Mouse (Mus musculus): ENCODE measurements at regions not wholly inside any gene's neighbourhood (a gene's known extent, or its start where the extent isn't known, plus 50 kb on each side); places are given as distances from the start of the nearest gene placed in this dataset.

DNA sequence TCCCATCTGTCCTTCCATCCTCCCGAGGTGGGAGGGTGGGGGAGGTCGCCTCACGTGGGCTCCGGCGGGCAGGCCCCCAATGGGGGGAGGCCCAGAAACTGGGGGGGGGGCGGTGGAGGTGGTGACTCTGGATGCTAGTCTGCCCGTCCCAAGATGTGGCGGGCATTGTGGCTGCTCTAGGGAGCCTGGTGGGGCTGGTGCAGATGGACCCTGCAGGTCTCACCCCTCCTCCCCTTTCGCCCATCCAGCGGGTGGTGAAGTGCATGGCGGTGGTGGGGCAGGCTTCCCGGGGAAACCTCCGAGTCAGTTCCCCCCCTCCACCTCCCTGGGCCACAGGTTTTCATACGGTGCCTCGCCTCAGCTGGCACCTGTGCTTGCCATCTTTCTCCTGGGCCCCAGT lies 88.6 kb downstream of the Inhba start:
- no peak for ATAC-seq (ENCODE audit: extremely low read depth, insufficient number of reproducible peaks, low FRiP score, poor library complexity, severe bottlenecking)

DNA sequence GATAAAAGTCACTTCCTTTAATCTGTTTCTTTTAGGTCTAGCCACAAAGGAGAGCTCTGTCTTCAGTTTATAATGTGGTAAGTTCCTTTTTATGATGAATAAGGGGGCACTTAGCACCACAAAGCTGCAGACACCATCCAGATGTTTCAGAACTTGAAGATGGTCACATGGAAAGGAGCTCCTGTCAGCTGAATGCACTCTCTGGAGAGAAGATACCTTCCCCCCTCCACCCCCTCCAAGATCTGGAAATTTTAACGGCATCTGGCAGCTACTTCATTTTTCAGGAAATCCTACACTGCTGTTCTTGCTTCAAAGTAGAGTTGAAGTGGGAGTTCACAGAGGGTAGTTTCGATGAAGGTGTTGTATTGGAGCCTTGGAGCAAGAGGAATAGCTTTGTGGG lies 103.2 kb downstream of the Inhba start:
- no peak for ATAC-seq (ENCODE audit: extremely low read depth, insufficient number of reproducible peaks, low FRiP score, poor library complexity, severe bottlenecking)

DNA sequence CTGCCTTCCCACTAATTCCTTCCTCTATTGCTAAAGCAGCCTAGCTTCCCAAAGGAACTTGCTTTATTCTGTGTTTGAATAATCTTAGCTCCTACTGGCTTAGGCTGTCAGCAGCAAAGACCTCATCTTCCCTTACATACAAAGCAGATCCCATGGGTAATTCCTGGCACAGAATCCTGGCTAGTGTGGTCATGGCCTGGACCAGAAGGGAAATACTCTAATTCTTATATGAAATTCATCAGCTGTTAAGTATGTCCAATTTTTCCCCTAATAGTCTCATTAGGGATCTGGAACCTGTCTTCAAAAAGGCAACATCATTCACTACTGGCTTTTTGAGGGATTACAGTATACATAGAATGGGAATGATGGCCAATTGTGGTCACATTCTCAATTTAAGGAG lies 135.0 kb downstream of the Inhba start:
- ATAC-seq (ENCODE audit: extremely low read depth, insufficient number of reproducible peaks, low FRiP score, poor library complexity, severe bottlenecking): no peak

DNA sequence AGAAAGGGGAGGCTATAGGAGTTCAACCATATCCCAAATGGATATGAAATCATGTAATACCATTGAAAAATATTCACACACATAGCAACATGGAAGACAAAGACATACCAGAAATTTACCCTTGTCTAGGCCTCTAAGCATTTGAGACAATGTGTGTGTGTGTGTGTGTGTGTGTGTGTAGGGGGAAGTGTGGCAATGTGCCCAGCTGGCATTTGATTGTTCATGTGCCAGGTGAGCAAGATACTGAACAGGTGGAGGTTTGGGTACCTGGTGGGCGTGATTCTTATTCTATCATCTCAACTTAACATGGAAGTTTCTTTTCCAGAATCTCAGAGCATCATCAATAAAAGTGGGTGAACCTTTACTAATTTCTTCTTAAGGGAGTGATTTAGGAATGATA lies 143.3 kb downstream of the Inhba start:
- no peak for ATAC-seq (ENCODE audit: extremely low read depth, insufficient number of reproducible peaks, low FRiP score, poor library complexity, severe bottlenecking)

DNA sequence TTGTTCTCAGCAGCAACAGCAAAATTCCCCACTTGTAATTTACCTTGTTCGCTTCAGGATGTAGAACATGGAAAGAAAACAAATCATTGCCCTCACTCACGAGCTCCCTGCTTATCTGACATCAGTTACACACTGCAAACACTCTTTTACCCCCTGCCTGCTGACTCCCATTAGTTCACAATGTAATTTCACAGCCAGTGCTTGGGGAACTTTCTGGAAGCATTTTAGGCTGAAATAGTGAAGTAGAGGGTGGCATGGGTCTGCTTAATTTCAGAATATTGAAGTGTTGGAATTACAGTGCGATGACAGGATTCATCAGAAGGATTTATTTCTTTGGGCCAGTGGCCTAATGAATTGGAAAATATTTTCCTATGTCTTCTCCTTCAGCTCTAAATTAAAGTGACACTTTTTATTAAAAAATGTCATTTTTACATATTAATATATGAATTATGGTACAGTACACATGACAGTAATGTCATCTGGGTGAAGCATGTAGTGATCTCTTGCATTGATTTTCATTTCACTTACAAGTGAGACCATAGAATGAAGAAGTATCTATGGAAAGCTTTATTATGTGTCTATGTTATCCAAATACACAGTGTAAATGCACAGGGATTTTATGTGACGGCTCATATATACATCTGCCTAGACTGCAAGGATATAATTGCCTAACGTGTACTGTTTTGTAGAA lies 153.7 kb downstream of the Inhba start:
- no peak for ATAC-seq (ENCODE audit: extremely low read depth, insufficient number of reproducible peaks, low FRiP score, poor library complexity, severe bottlenecking)

DNA sequence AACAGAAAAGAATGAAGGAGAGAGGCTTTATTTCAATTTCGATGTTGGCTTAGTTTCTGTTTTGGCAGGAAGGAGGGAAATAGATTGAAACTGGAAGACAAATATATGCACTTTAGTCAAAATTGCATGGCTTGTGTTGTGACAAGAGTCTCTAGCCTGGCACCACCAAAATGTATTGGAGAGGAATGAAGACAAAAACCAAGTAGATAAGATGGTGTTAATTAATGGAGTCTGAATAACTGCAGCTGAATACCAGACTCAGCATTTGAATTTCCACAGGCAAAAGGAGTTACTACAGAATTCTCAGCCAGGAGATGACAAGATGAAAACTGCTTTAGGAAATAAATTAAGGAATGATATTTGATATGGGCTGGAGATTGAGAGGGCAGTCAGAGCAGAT lies 185.0 kb downstream of the Inhba start:
- no peak for ATAC-seq (ENCODE audit: extremely low read depth, insufficient number of reproducible peaks, low FRiP score, poor library complexity, severe bottlenecking)

DNA sequence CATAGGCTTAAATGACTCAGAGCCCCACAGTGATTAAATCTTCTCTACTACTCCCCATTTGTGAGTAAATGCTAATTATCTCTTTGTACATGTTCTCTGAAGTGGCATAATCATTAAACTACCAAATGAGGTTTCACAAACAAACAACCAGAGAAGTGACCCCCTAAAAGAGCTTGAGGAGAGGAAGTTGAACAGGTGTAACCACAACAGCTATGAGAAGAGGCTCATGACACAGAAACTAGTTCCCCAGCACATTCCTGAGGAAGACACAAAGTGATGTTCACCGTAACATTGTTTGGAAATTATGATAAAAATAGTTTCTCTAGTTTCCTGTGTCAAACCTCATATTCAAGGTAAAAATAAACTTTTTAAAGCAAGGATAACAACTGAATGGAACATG lies 188.4 kb downstream of the Inhba start:
- ATAC-seq (ENCODE audit: extremely low read depth, insufficient number of reproducible peaks, low FRiP score, poor library complexity, severe bottlenecking): no peak

DNA sequence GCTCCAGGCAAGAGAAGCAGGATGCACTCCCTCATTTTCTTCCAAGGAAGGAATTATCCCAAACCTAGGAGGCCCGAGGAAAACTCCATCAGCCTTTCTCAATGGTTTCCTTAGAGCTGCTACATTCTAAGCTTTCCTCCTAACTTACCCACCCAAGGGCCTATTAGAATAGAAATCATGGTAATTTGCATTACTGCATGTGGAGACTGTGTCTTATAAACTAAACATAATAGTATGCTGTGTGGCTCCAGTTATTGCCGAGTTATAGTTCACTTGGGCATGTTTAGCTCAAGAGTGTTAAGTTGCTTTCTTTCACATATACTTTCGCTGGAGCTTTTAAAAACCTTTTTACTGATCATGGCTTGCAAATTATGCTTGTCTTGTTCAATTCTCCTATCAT lies 191.5 kb downstream of the Inhba start:
- no peak for ATAC-seq (ENCODE audit: extremely low read depth, insufficient number of reproducible peaks, low FRiP score, poor library complexity, severe bottlenecking)

DNA sequence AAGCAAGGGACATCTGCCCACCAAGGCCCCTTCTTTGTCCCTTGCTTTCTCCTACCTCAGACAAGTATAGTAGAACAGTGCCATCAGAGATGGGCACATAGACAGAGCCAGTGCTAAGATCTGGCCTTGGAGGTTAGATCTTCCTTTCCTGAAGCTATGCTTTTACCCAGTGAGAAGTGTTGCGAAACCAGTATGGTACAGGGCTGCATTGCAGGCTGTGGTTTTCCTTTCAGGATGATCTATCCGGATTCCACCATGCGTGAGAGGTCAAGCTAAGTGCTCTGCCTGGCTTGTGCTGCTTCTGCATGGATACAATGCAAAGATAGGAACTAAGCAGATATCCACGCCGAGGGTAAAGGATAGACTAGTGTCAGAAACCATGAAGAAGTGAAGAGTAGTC lies 192.4 kb downstream of the Inhba start:
- no peak for ATAC-seq (ENCODE audit: extremely low read depth, insufficient number of reproducible peaks, low FRiP score, poor library complexity, severe bottlenecking)

DNA sequence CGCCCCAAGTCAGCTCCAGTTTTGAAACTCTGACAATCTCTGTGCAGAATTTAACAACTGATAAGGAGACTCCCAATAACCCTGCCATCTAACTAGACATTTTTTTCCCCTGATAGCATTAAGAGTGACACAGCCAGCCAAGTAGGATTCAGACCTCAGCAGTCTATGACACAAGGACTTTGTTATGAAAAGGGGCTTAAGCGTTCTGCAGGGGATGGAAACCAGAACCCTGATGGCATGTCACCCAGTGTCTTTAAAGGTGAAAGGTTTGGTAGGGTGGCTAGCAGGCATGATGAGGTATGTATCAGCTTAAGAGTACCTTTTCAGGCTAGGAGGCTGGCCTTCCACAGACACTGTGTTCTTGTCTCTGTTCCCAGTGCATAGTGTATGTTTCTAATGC lies 199.8 kb downstream of the Inhba start:
- no peak for ATAC-seq (ENCODE audit: extremely low read depth, insufficient number of reproducible peaks, low FRiP score, poor library complexity, severe bottlenecking)

DNA sequence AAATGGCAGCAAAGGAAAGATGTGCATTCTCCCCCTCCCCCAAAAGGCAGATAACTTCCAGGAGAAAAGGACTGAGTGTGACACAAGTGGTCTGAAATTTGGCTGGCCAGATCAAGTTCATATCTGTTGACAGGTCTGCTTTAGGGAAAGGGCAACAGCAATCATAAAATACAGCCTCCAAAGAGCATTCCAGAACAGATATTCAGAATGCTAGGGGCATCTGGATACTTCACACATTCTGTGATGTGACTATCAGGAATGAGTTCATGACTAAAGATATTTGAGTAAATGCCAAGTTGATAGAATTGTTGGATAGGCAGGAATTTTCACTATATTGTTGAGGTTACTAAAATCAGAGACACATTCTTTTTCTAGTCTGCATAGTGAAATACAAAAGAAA lies 208.2 kb downstream of the Inhba start:
- ATAC-seq (ENCODE audit: extremely low read depth, insufficient number of reproducible peaks, low FRiP score, poor library complexity, severe bottlenecking): no peak

DNA sequence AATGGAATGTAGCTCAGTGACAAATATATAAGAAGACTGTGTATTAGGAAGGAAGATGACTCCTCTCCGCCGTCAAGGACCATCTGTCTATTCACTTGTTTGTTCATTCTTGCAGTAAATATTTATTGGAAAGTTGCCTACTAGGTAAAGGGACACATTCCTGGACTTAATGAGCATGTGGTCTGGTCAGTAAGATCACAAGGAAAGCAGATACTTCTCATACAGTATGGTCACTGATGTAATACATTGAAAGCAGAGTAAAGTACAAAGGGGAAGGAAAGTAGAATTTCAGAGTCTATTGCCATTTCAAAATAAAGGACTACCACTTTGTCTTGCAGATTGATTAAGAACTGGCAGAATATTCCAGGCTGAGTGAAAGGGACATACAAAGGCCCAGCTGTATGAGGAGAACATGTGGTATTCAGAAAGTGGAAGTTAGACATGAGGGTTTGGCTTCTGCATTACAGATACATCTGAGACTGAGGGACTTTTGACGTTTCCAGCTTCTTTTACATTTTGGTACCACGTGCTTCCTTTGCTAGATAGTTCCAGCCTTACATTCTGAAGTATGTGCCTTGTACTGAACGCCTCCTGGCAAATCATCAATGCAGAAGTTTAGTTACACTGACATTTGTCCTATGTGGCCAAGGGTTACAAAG lies 211.4 kb downstream of the Inhba start:
- no peak for ATAC-seq (ENCODE audit: extremely low read depth, insufficient number of reproducible peaks, low FRiP score, poor library complexity, severe bottlenecking)

DNA sequence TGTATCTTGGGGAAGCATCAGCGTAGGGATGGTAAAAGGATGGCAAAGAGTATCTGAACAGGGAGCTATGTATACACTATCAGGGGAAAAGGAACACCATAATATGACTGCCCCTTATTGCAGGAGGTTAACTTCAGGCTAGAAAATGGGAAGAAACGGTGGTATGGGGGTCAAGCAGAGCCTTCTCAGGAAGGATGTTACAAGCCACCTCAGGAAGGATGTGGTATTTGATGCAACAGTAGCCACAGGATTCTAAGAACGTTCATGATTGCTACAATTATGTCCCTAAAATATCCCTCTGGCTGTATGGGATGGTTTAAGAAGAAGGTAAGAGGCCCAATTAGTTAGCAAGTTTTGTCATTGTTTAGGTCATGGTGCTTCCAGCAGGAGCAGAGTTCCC lies 249.5 kb downstream of the Inhba start:
- no peak for ATAC-seq (ENCODE audit: extremely low read depth, insufficient number of reproducible peaks, low FRiP score, poor library complexity, severe bottlenecking)

DNA sequence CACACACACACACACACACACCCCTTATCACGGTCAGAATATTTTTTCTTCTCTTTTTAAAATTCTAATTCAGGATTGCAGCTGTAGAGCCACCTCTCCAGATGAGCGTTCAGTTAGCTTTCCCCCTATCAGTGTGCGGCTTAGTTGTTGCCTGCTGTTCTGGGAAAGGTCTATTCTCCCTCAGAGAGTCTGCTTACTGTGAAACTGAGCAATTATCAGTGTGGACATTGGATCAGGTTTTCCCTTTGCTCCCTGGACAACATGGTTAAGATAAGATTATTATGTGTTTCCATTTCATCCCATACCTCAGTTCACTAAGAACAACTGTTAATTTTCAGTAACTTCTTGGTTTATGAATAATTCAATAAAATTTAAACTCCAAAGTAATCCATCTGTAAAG lies 268.3 kb downstream of the Inhba start:
- ATAC-seq (ENCODE audit: extremely low read depth, insufficient number of reproducible peaks, low FRiP score, poor library complexity, severe bottlenecking): no peak

DNA sequence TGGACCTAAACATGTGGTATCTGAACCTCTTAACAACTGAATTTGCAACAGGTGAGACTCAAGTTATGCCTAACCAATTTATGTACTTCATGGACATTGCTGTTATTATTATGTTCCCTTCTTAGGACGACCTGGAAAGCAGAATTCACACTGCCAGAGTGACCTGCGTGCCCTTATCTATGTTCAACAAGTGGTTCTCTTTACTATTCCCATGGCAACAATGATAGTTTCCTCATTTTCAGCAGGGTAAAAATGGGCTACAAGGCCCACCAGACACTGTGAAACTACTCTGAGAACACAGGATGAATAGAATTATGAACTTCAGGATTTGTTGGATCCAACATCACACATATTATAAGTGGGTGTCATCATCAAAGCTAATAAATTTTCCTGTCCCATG lies 269.1 kb downstream of the Inhba start:
- no peak for ATAC-seq (ENCODE audit: extremely low read depth, insufficient number of reproducible peaks, low FRiP score, poor library complexity, severe bottlenecking)

DNA sequence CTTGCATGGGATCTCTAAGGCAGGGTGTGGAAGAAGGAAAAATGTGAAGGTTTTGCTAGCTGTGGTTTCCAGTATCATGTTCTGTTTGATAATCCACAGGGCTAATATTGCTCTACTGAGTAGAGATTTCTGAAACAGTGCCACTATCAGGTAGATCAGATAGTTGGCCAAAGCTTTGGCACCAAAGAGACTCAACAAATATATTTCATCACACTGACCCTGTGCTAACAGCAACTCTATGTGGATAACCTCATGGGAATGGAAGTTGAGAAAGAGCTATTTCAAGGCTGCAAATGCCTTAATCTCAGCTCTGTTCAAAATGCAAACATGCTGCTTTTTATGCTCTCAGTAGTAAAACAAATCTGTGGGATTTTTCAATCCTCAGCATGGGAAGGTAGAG lies 270.1 kb downstream of the Inhba start:
- ATAC-seq (ENCODE audit: extremely low read depth, insufficient number of reproducible peaks, low FRiP score, poor library complexity, severe bottlenecking): no peak

DNA sequence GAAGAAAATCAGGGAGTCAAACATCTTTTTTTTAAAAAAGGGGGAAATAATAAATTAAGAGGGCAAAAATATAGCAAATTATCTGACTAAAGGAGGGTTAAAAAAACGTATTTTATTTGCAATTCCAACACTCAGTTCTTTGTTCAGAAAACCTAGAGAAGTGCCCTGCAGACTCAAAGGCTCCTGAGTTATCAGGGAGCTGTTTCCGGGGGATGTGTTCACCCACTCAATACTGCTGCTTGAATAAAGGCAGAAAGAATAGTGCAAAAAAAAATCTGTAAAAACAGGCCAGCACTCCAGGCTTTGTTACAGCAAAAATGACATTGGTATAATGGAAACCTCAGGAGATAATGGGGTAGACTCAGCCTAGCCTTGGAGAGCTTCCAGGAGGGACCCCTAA lies 270.6 kb downstream of the Inhba start:
- ATAC-seq (ENCODE audit: extremely low read depth, insufficient number of reproducible peaks, low FRiP score, poor library complexity, severe bottlenecking): no peak

DNA sequence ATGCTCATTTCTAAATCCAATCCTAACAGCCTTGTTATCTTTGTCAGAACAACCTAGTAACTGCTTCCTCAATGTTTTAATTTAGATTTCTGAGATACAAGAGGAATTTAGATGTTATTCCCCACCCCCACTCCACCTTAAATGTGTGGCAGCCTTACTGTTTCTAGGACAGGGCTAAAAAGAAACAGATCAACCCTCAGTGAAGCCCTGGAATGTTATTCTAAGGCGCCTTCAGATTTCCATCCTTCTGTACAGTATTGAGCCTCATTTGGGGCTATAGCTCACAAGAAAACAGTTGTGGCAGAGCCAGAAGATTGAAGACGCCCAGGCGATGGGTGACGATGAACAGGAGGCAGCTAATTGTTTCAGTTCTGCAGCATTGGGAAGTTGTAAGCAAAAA lies 271.7 kb downstream of the Inhba start:
- no peak for ATAC-seq (ENCODE audit: extremely low read depth, insufficient number of reproducible peaks, low FRiP score, poor library complexity, severe bottlenecking)

DNA sequence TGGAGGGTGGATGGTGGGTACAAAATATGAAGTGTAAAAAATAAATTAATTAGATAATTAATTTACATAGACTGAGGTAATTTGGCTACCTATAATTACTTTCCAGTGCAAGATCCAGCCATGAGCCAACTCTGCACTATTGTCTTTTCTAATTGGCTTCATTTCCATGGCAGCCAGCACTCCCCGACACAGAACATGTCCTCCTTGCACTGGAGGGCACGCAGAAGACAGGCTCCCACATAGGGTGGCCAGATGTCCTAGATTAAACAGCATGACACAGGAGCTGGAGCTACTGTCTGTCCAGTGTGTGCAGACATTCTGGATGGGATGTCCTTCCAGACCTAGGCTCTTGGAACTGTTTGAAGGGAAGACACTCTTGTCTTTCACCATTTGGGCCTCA lies 278.0 kb downstream of the Inhba start:
- ATAC-seq (ENCODE audit: extremely low read depth, insufficient number of reproducible peaks, low FRiP score, poor library complexity, severe bottlenecking): no peak

DNA sequence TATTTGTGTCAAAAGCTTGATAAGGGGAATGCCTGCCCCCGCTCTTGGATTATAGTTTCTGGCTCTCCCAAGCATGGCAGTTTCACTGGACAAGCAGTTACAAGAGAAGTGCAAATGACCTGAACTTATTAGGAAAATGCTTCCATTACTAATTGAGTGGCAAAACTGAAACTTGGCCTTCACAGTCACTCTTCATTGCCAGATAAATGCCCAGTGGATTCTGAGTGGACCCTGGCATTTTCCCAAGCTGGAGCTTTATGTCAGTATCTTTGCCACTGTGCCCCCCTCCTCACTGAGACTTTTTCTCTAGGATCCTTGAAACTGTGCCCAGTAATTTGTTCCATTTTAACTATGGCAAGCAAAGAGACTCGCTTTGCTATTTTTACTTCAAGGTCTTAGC lies 279.1 kb downstream of the Inhba start:
- ATAC-seq (ENCODE audit: extremely low read depth, insufficient number of reproducible peaks, low FRiP score, poor library complexity, severe bottlenecking): no peak

DNA sequence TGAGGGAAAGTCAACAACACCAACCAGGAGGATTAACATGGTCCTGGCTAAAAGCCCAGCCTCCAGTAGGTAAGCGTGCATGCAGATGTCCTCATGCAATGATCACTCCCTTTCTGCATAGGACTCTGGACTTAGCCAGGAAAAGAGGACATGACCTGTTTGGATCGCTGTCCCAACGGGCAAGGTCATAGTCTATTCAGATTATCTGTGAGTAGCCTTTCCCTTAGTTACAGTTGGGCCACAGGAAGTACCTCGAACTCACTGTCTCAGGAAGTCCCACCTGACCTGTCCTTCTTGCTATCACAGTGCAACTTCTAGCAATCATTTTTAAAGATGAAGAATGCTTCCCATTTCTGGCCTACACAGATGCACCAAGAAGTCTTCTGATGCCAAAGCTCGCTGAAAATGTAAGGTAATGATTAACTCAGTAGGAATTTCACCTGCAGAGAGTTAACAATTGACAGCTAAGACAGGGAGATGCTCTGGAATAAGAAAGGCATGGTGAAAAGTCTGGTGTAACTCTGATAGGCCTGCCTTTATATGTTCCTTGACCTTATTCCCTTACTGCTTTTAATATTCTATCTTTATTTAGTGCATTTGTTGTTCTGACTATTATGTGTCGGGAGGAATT lies 280.1 kb downstream of the Inhba start:
- ATAC-seq (ENCODE audit: extremely low read depth, insufficient number of reproducible peaks, low FRiP score, poor library complexity, severe bottlenecking): no peak
